Mouse (Mus musculus) bone marrow macrophage, adult 2 months (primary cell): ENCODE data around the gene Arhgef28.

ENCODE experiments used
- CTCF ChIP-seq: IDR thresholded peaks from 2 replicates; pipeline ENCODE4 v1.5.1; 2012; ENCODE audit warnings: low read depth, mild to moderate bottlenecking, low read length, moderate library complexity
- POLR2A ChIP-seq: IDR thresholded peaks from 2 replicates; pipeline ENCODE4 v1.6.1; 2012; ENCODE audit warnings: mild to moderate bottlenecking, low read depth, low read length, borderline replicate concordance

- TF ChIP-seq POLR2A: no peak
- no peak for TF ChIP-seq CTCF
Measured at GRCm38 (mm10) chr13:97941099-97941498, 265.1 kb downstream of the Arhgef28 start.
